8 mouse cellular contexts compared by ENCODE assay signal in genomic region chr5:113208622-113209400, GRCm38 (mm10). TPM values are rescaled to one million over a fixed set of nuclear protein-coding genes. Genes with fewer than 3 reads are reported as not detected.
DNase-seq lines count a peak whose midpoint lies in the region; ATAC-seq and TF ChIP-seq lines count a peak whose summit lies in the region.

No protein-coding gene starts in this region.

- H3K9ac ChIP-seq in forebrain, postnatal 0 days, result no peak overlapping the region; the same call in 1 of the 2 replicates
- H3K9ac ChIP-seq in hindbrain, embryonic 11.5 days (ENCODE audit: low read depth, low read length), result no peak overlapping the region
- no peak overlapping the region for H3K9ac ChIP-seq in midbrain, postnatal 0 days (replicated peaks; ENCODE audit: low read length, poor library complexity, severe bottlenecking)

- H3K4me3 ChIP-seq in forebrain, postnatal 0 days (ENCODE audit: low read depth, low read length), result no peak overlapping the region
- no peak overlapping the region for H3K4me3 ChIP-seq in hindbrain, embryonic 11.5 days (ENCODE audit: low read depth, low read length)
- no peak overlapping the region for H3K4me3 ChIP-seq in midbrain, postnatal 0 days (ENCODE audit: low read depth, low read length)

- 31% methylated on average over 11 of the region's 11 CpGs for WGBS in forebrain, postnatal 0 days
- WGBS in hindbrain, embryonic 11.5 days, result 47% methylated on average over 11 of the region's 11 CpGs
- 40% methylated on average over 11 of the region's 11 CpGs for WGBS in midbrain, postnatal 0 days

- no peaks in the 10 kb centered on the region for H3K27me3 ChIP-seq in forebrain, postnatal 0 days (ENCODE audit: insufficient read depth, low read length)
- no peaks in the 10 kb centered on the region for H3K27me3 ChIP-seq in hindbrain, embryonic 11.5 days (ENCODE audit: control insufficient read depth, insufficient read depth, low read length)
- H3K27me3 ChIP-seq in midbrain, postnatal 0 days (ENCODE audit: insufficient read depth, low read length), result no peaks in the 10 kb centered on the region

- peak overlapping the region; percentile 59 for H3K27ac ChIP-seq in forebrain, postnatal 0 days (ENCODE audit: low read depth, low read length)
- peak overlapping the region; percentile 48 for H3K27ac ChIP-seq in hindbrain, embryonic 11.5 days (ENCODE audit: low read depth, low read length)
- peak overlapping the region; percentile 44; the same call in 1 of the 2 replicates for H3K27ac ChIP-seq in midbrain, postnatal 0 days (ENCODE audit: low read depth, low read length)

- no peaks in the 10 kb centered on the region for H3K36me3 ChIP-seq in forebrain, postnatal 0 days (ENCODE audit: insufficient read depth)
- H3K36me3 ChIP-seq in hindbrain, embryonic 11.5 days (ENCODE audit: control insufficient read depth, insufficient read depth, low read length), result no peaks in the 10 kb centered on the region
- no peaks in the 10 kb centered on the region for H3K36me3 ChIP-seq in midbrain, postnatal 0 days (ENCODE audit: insufficient read depth, low read length)

- DNase-seq in adrenal gland, adult 2 months, result peak; percentile 57
- DNase-seq in adrenal gland, adult 8-10 months, result no peak
- peak; percentile 83 for DNase-seq in brain, adult 2 months (ENCODE audit: low read depth, low spot score)
- DNase-seq in forebrain, postnatal 0 days, result peak; percentile 65
- DNase-seq in hindbrain, embryonic 11.5 days (ENCODE audit: low spot score), result peak; percentile 33
- DNase-seq in layer of hippocampus, postnatal 36 days, result peak; percentile 45 to 61
- DNase-seq in midbrain, postnatal 0 days (ENCODE audit: low spot score), result peak; percentile 80
- no peak for DNase-seq in c-Kit-positive CD71-positive TER-119-positive erythroid progenitor cells, embryonic 14.5 days (ENCODE audit: low spot score)

- peaks cover 7% of the 10 kb centered on the region; the same call in 1 of the 2 replicates for H3K4me1 ChIP-seq in forebrain, postnatal 0 days (ENCODE audit: insufficient read depth)
- no peaks in the 10 kb centered on the region; the same call in 1 of the 2 replicates for H3K4me1 ChIP-seq in hindbrain, embryonic 11.5 days (replicated peaks; ENCODE audit: control insufficient read depth, insufficient read depth, low read length)
- H3K4me1 ChIP-seq in midbrain, postnatal 0 days (ENCODE audit: insufficient read depth, low read length), result no peaks in the 10 kb centered on the region

- peak; percentile 86 for ATAC-seq in forebrain, postnatal 0 days
- ATAC-seq in hindbrain, embryonic 11.5 days (ENCODE audit: low FRiP score), result no peak
- peak; percentile 59 for ATAC-seq in midbrain, postnatal 0 days (ENCODE audit: low FRiP score)

- TF ChIP-seq CTCF in forebrain, postnatal 0 days (IDR thresholded peaks at IDR 0.05; ENCODE audit: low read depth), result no peak
- no peak for TF ChIP-seq CTCF in midbrain, postnatal 0 days (IDR thresholded peaks at IDR 0.05)

- no peaks in the 10 kb centered on the region for H3K9me3 ChIP-seq in forebrain, postnatal 0 days (ENCODE audit: low read length)
- no peaks in the 10 kb centered on the region for H3K9me3 ChIP-seq in hindbrain, embryonic 11.5 days (ENCODE audit: control insufficient read depth, low read length)
- H3K9me3 ChIP-seq in midbrain, postnatal 0 days (ENCODE audit: low read length), result no peaks in the 10 kb centered on the region

- no peak overlapping the region for H3K4me2 ChIP-seq in forebrain, postnatal 0 days (ENCODE audit: low read depth)
- no peak overlapping the region for H3K4me2 ChIP-seq in hindbrain, embryonic 11.5 days (replicated peaks; ENCODE audit: low read depth, low read length)
- no peak overlapping the region for H3K4me2 ChIP-seq in midbrain, postnatal 0 days (ENCODE audit: low read depth, low read length, poor library complexity, severe bottlenecking)

RNA-seq across cellular contexts. Expression of gene 2900026A02Rik, which starts 12.2 kb away (rescaled TPM):
- 10 to 100 TPM; 11.5 to 17.8 TPM for total RNA-seq in adrenal gland, adult 2 months (2021)
- polyA plus RNA-seq in adrenal gland, adult 2 months (2012; rRNA removed), result 11.0 and 12.4 TPM in 2 replicates
- 10 to 100 TPM; 13.5 to 20.0 (median 15.7) TPM for total RNA-seq in adrenal gland, adult 8-10 months (2022)
- total RNA-seq in forebrain, postnatal 0 days (2014; rRNA removed), result 9.2 and 10.9 TPM in 2 replicates
- 2.7 and 3.3 TPM in 2 replicates for polyA plus RNA-seq in forebrain, postnatal 0 days (2015; fragmentation: Nextera tagmentation; extraction: Ambion mirVana)
- 1.2 and 1.5 TPM in 2 replicates for polyA plus RNA-seq in hindbrain, embryonic 11.5 days (2014; fragmentation: Nextera tagmentation; extraction: Ambion mirVana)
- 10 to 100 TPM; 62.4 to 66.1 TPM for total RNA-seq in layer of hippocampus, postnatal 36 days (2021)
- total RNA-seq in midbrain, postnatal 0 days (2014; rRNA removed), result 11.7 and 11.8 TPM in 2 replicates
- 3.3 and 3.8 TPM in 2 replicates for polyA plus RNA-seq in midbrain, postnatal 0 days (2015; fragmentation: Nextera tagmentation; extraction: Ambion mirVana)

RNA-seq across cellular contexts. Expression of gene Tmem211, which starts 17.9 kb away (rescaled TPM):
- not detected for total RNA-seq in adrenal gland, adult 2 months (2021)
- not detected in 2 replicates for polyA plus RNA-seq in adrenal gland, adult 2 months (2012; rRNA removed)
- total RNA-seq in adrenal gland, adult 8-10 months (2022), result not detected
- total RNA-seq in forebrain, postnatal 0 days (2014; rRNA removed), result not detected in 2 replicates
- polyA plus RNA-seq in forebrain, postnatal 0 days (2015; fragmentation: Nextera tagmentation; extraction: Ambion mirVana), result not detected in 2 replicates
- 0.08 TPM in 1 of 2 replicates, not detected in the other for polyA plus RNA-seq in hindbrain, embryonic 11.5 days (2014; fragmentation: Nextera tagmentation; extraction: Ambion mirVana)
- total RNA-seq in layer of hippocampus, postnatal 36 days (2021), result not detected
- total RNA-seq in midbrain, postnatal 0 days (2014; rRNA removed), result not detected in 2 replicates
- not detected in 2 replicates for polyA plus RNA-seq in midbrain, postnatal 0 days (2015; fragmentation: Nextera tagmentation; extraction: Ambion mirVana)

Comparison
In these comparisons a context has a peak if more than half of its experiments do, and no peak if none do; other contexts are left out.
1. DNase-seq: peak in adrenal gland, adult 2 months (single experiment), brain, adult 2 months (single experiment), forebrain, postnatal 0 days (single experiment), hindbrain, embryonic 11.5 days (single experiment), layer of hippocampus, postnatal 36 days (2 of 2) and midbrain, postnatal 0 days (single experiment); none in adrenal gland, adult 8-10 months (single experiment) and c-Kit-positive CD71-positive TER-119-positive erythroid progenitor cells, embryonic 14.5 days (single experiment).
2. Peak in every context shown above with its lines, with median percentiles within 50 percentile points of each other: H3K27ac ChIP-seq.